Mouse (Mus musculus) heart, adult 2 months (tissue): ENCODE data around the gene Catsper4. TPM values are rescaled to one million over a fixed set of nuclear protein-coding genes. Genes with fewer than 3 reads are reported as not detected.
A peak's percentile ranks its signal among the peaks of the same experiment; 100 is the strongest.
"Not testable (repeated sequence)": the region's sequence is repeated elsewhere in the genome, so short reads cannot be mapped to it uniquely, and the experiment has no call there.

ENCODE experiments used
- DNase-seq, 2 experiments: peaks; one replicate each; pipeline ENCODE4 v3.0.0; 2021
- H3K27ac ChIP-seq: fragments of 200-600 bp; 2 replicates; pipeline ENCODE4 v1.8.1; 2022
- H3K27me3 ChIP-seq: fragments of 200-500 bp; 2 replicates; pipeline ENCODE4 v1.6.1; 2012; ENCODE audit warnings: mild to moderate bottlenecking, low read length, inconsistent platforms, mixed read lengths; ENCODE audit not compliant: control insufficient read depth, insufficient read depth
- H3K36me3 ChIP-seq: fragments of 200-500 bp; 2 replicates; pipeline ENCODE4 v1.6.1; 2012; ENCODE audit warnings: low read length, inconsistent platforms; ENCODE audit not compliant: control insufficient read depth, insufficient read depth
- H3K4me1 ChIP-seq: fragments of 200-500 bp; 2 replicates; pipeline ENCODE4 v1.6.1; 2011; ENCODE audit warnings: low read length; ENCODE audit not compliant: control insufficient read depth, insufficient read depth
- H3K4me3 ChIP-seq: fragments of 200-600 bp; 2 replicates; pipeline ENCODE4 v1.8.1; 2022
- H3K79me2 ChIP-seq: fragments of 200-500 bp; replicated peaks from 2 replicates; pipeline ENCODE4 v1.6.1; 2012; ENCODE audit warnings: mild to moderate bottlenecking, inconsistent platforms, low read length, moderate library complexity, mixed read lengths; ENCODE audit not compliant: control insufficient read depth, insufficient read depth
- H3K9ac ChIP-seq: fragments of 200-500 bp; 2 replicates; pipeline ENCODE4 v1.6.1; 2012; ENCODE audit warnings: low read depth, mild to moderate bottlenecking, control low read depth, inconsistent platforms, low read length, mixed read lengths
- CTCF ChIP-seq: fragments of 200-600 bp; IDR thresholded peaks from 2 replicates; pipeline ENCODE4 v1.8.1; 2022; ENCODE audit warnings: antibody characterized with exemption, mild to moderate bottlenecking, moderate library complexity
- EP300 ChIP-seq: fragments of 200-500 bp; IDR thresholded peaks from 2 replicates; pipeline ENCODE4 v1.6.1; 2011; ENCODE audit warnings: low read depth, low read length, control low read depth; ENCODE audit not compliant: insufficient read depth
- POLR2A ChIP-seq: fragments of 200-500 bp; IDR thresholded peaks from 2 replicates; pipeline ENCODE4 v1.6.1; 2011; ENCODE audit warnings: mild to moderate bottlenecking, low read depth, low read length, control low read depth; ENCODE audit not compliant: insufficient read depth
- WGBS: fragments of 180-500 bp; shearing (Covaris S2); methylation state at CpG from one replicate; pipeline ENCODE4 v1.1.7; 2018; 5-methylcytosine and 5-hydroxymethylcytosine counted together
- intact Hi-C: fragments of 180-260 bp; cut with DNase I; formaldehyde crosslinking; loops from one replicate; pipeline ENCODE4 v1.15.1; 2025
- long read RNA-seq: library from polyadenylated mRNA; stranded (forward); transcript quantifications from one replicate; pipeline ENCODE4 v2.0.0, GENCODE M21; 2021
- polyA plus RNA-seq: library from polyadenylated mRNA; depleted of rRNA; stranded (reverse); fragments of >200 nt; gene quantifications from 2 replicates; pipeline ENCODE4 v1.2.3, GENCODE M21; 2012; rRNA removed
- total RNA-seq, 2 experiments: library from RNA; stranded (reverse); gene quantifications; 2 replicates each; pipeline ENCODE4 v1.2.3; 2021

The Catsper4 gene
- not detected for total RNA-seq
- not detected in 2 replicates for polyA plus RNA-seq
- long read RNA-seq: 0 reads

DNA sequence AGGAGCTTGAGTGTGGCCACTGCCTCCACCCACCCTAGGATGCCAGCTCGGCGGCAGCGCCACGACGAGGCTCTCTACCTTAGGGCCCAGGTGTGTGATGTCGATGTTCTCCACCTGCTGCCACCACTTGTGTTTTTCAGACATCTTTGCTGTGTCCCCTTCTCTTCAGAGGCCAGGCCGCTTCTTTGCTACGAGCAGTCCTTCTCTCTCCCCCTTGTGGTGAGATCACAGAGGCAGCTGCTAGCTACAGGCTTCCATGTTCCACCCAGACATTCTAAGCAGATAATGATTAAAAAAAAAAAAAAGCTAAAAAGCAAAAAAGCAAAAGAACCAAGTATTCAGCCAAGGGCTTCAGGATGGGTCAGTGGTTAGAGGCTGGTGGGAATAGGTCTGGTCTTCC lies at the start of gene Catsper4:
Catsper4 (minus strand) TSS at position 190 of the 400 bp plus-strand sequence.
- H3K36me3 ChIP-seq: no peaks in the 10 kb centered on the region
- H3K4me1 ChIP-seq: no peaks in the 10 kb centered on the region
- no peak within 1 kb of the TSS for H3K9ac ChIP-seq
- WGBS: 73% methylated on average over 8 of the region's 8 CpGs
- no peak for DNase-seq
- intact Hi-C loops: no loop called here
- no peak within 1 kb of the TSS for H3K27ac ChIP-seq
- H3K4me3 ChIP-seq: no peak within 1 kb of the TSS
- no peak for TF ChIP-seq POLR2A
- no peak for TF ChIP-seq EP300
- TF ChIP-seq CTCF: no peak
- H3K27me3 ChIP-seq: no peaks in the 10 kb centered on the region
- no peaks in the 10 kb centered on the region for H3K79me2 ChIP-seq

- no peaks in the 10 kb centered on the region; the same call in 1 of the 2 replicates for H3K4me1 ChIP-seq
- H3K9ac ChIP-seq: no peak overlapping the region
- DNase-seq: no peak
- TF ChIP-seq CTCF (no peak), POLR2A (no peak), EP300 (no peak)
- 6% methylated on average over 14 of the region's 14 CpGs for WGBS
- H3K79me2 ChIP-seq: no peaks in the 10 kb centered on the region
- H3K36me3 ChIP-seq: no peaks in the 10 kb centered on the region
- no peaks in the 10 kb centered on the region for H3K27me3 ChIP-seq
- no peak overlapping the region for H3K4me3 ChIP-seq
- intact Hi-C loops: no loop called here
- no peak overlapping the region for H3K27ac ChIP-seq
Measured at GRCm38 (mm10) chr4:134273417-134274345, 46.5 kb upstream of the Catsper4 start.

GRCm38 (mm10) chr4:134272731-134273416 lies 45.7 kb upstream of the Catsper4 start:
- no peaks in the 10 kb centered on the region for H3K36me3 ChIP-seq
- 0 out of 2 replicates have a peak overlapping the region, but pooled peaks have one; percentile 11 for H3K4me3 ChIP-seq
- no peak for DNase-seq
- intact Hi-C loops: no loop called here
- no peaks in the 10 kb centered on the region; the same call in 1 of the 2 replicates for H3K4me1 ChIP-seq
- H3K9ac ChIP-seq: no peak overlapping the region
- TF ChIP-seq CTCF: no peak
- TF ChIP-seq POLR2A: no peak
- 21% methylated on average over 12 of the region's 13 CpGs for WGBS
- H3K27me3 ChIP-seq: no peaks in the 10 kb centered on the region
- no peak overlapping the region for H3K27ac ChIP-seq
- H3K79me2 ChIP-seq: no peaks in the 10 kb centered on the region

- no peak overlapping the region for H3K4me3 ChIP-seq
- H3K36me3 ChIP-seq: no peaks in the 10 kb centered on the region
- H3K27me3 ChIP-seq: no peaks in the 10 kb centered on the region
- H3K4me1 ChIP-seq: no peaks in the 10 kb centered on the region; the same call in 1 of the 2 replicates
- H3K27ac ChIP-seq: no peak overlapping the region
- intact Hi-C loops: no loop called here
- 85% methylated on average over 7 of the region's 7 CpGs for WGBS
- TF ChIP-seq EP300 (no peak), CTCF (no peak), POLR2A (no peak)
- no peaks in the 10 kb centered on the region for H3K79me2 ChIP-seq
- no peak overlapping the region for H3K9ac ChIP-seq
- DNase-seq: no peak
Measured at GRCm38 (mm10) chr4:134271979-134272378, 44.8 kb upstream of the Catsper4 start.

DNA sequence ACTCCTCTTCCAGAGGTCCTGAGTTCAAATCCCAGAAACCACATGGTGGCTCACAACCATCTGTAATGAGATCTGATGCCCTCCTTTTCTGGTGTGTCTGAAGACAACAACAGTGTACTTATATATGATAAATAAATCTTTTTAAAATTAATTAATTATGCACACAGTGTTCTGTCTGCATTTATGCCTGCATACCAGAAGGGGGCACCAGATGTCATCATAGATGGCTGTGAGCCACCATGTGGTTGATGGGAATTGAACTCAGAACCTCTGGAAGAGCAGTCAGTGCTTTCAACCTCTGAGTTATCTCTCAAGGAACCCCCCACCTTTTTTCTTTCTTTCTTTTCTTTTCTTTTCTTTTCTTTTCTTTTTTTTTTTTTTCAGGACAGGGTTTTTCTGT lies 42.4 kb upstream of the Catsper4 start:
- intact Hi-C loops: loop anchor here (2.0 kb wide), 1 partner anchor 17 kb away; the partner anchor contains the start of gene Pdik1l
- not testable (repeated sequence) for H3K4me1 ChIP-seq, H3K4me3 ChIP-seq, H3K9ac ChIP-seq, H3K36me3 ChIP-seq, H3K27me3 ChIP-seq, H3K27ac ChIP-seq, H3K79me2 ChIP-seq, DNase-seq
- TF ChIP-seq CTCF: peak; percentile 71
